30 mouse cellular contexts compared by ENCODE assay signal in genomic region chr6:17747724-17748123, GRCm38 (mm10). TPM values are rescaled to one million over a fixed set of nuclear protein-coding genes. Genes with fewer than 3 reads are reported as not detected.
DNase-seq lines count a peak whose midpoint lies in the region; ATAC-seq and TF ChIP-seq lines count a peak whose summit lies in the region.
"Had no signal": no experiment of that assay in that cellular context is flagged by ENCODE, and none has a peak within 500 bp of the region (broad histone marks: within the 10 kb centered on the region; RNA-seq: fewer than 3 reads in every experiment).

No protein-coding gene starts in this region.

- peaks cover 9% of the 10 kb centered on the region for H3K79me3 ChIP-seq in C2C12 (ENCODE audit: low read depth)

- H3K4me1 ChIP-seq in lung, embryonic 14.5 days (ENCODE audit: insufficient read depth): peaks cover 10% of the 10 kb centered on the region
- H3K4me1 ChIP-seq in hindbrain, embryonic 13.5 days (replicated peaks): peaks cover 14% of the 10 kb centered on the region

- H3K4me3 ChIP-seq in lung, embryonic 14.5 days (ENCODE audit: low read depth, low read length): no peak overlapping the region
- H3K4me3 ChIP-seq in C2C12 (ENCODE audit: insufficient read depth, poor library complexity, severe bottlenecking): no peak overlapping the region
- H3K4me3 ChIP-seq in hindbrain, embryonic 13.5 days: no peak overlapping the region
- H3K4me3 ChIP-seq: embryonic facial prominence, embryonic 12.5 days; forebrain, embryonic 10.5 days; gastrocnemius, adult 2 months; heart, embryonic 13.5 days; kidney, embryonic 15.5 days; layer of hippocampus, adult 2 months; left cerebral cortex, adult 2 months; limb, embryonic 13.5 days; midbrain, embryonic 13.5 days had no signal

- peak; percentile 70 for DNase-seq in lung, embryonic 14.5 days
- DNase-seq in lung, postnatal 4 days: no peak
- DNase-seq in gonadal fat pad, adult 2 months (ENCODE audit: low read depth): peak; percentile 54
- DNase-seq: adrenal gland, postnatal 10 days; B cell, adult 2 months; cerebellum, adult 9-10 months; cerebellum, postnatal 36 days; embryo, embryonic 11 days; gastrocnemius, adult 2 months; gastrocnemius, postnatal 36 days; heart, postnatal 10 days; kidney, adult 18-20 months; kidney, postnatal 25 days; retina, postnatal 1 day; right cerebral cortex, postnatal 14 days had no signal

- H3K27ac ChIP-seq in lung, embryonic 14.5 days (ENCODE audit: low read depth): no peak overlapping the region
- H3K27ac ChIP-seq in hindbrain, embryonic 13.5 days: no peak overlapping the region
- H3K27ac ChIP-seq: embryonic facial prominence, embryonic 12.5 days; forebrain, embryonic 10.5 days; gastrocnemius, adult 2 months; heart, embryonic 13.5 days; kidney, embryonic 15.5 days; left cerebral cortex, adult 2 months; limb, embryonic 13.5 days had no signal

- H3K9me3 ChIP-seq in lung, embryonic 14.5 days (ENCODE audit: low read depth, low read length): no peaks in the 10 kb centered on the region
- H3K9me3 ChIP-seq in hindbrain, embryonic 13.5 days: no peaks in the 10 kb centered on the region
- H3K9me3 ChIP-seq: embryonic facial prominence, embryonic 12.5 days; forebrain, embryonic 10.5 days; heart, embryonic 13.5 days; hindbrain, embryonic 15.5 days; kidney, embryonic 15.5 days; limb, embryonic 13.5 days; midbrain, embryonic 13.5 days had no signal

- H3K79me2 ChIP-seq in C2C12 (ENCODE audit: control insufficient read depth, insufficient read depth): peaks cover 13% of the 10 kb centered on the region

- no peak overlapping the region for H3K9ac ChIP-seq in lung, embryonic 14.5 days
- no peak overlapping the region for H3K9ac ChIP-seq in hindbrain, embryonic 13.5 days
- H3K9ac ChIP-seq: embryonic facial prominence, embryonic 12.5 days; heart, embryonic 13.5 days; hindbrain, embryonic 15.5 days; kidney, embryonic 15.5 days; limb, embryonic 13.5 days; midbrain, embryonic 13.5 days had no signal

- H3K4me2 ChIP-seq in lung, embryonic 14.5 days: no peak overlapping the region
- H3K4me2 ChIP-seq in hindbrain, embryonic 13.5 days: no peak overlapping the region
- H3K4me2 ChIP-seq: embryonic facial prominence, embryonic 12.5 days; heart, embryonic 13.5 days; kidney, embryonic 15.5 days; limb, embryonic 13.5 days; midbrain, embryonic 13.5 days had no signal

- ATAC-seq in lung, embryonic 14.5 days (ENCODE audit: insufficient read depth): no peak
- ATAC-seq in megakaryocyte progenitor cell, adult 5-6 weeks (replicated peaks; ENCODE audit: poor library complexity): peak; percentile 50
- ATAC-seq in inflammation-experienced regulatory T-cells, adult 6 months: no peak
- no peak for ATAC-seq in hindbrain, embryonic 13.5 days (ENCODE audit: low FRiP score)
- ATAC-seq: forebrain, embryonic 16.5 days; midbrain, embryonic 13.5 days had no signal

- TF ChIP-seq CTCF in lung, embryonic 14.5 days (IDR thresholded peaks at IDR 0.05; ENCODE audit: low read depth): no peak
- TF ChIP-seq CTCF in C2C12 (IDR thresholded peaks at IDR 0.05; ENCODE audit: control insufficient read depth, insufficient read depth, insufficient read length): no peak

- H3K36me3 ChIP-seq in lung, embryonic 14.5 days (ENCODE audit: insufficient read depth): no peaks in the 10 kb centered on the region
- H3K36me3 ChIP-seq in C2C12 (ENCODE audit: control insufficient read depth, insufficient read depth): no peaks in the 10 kb centered on the region
- no peaks in the 10 kb centered on the region for H3K36me3 ChIP-seq in hindbrain, embryonic 13.5 days
- H3K36me3 ChIP-seq: embryonic facial prominence, embryonic 12.5 days; forebrain, embryonic 10.5 days; heart, embryonic 13.5 days; hindbrain, embryonic 15.5 days; kidney, embryonic 15.5 days; limb, embryonic 13.5 days; midbrain, embryonic 13.5 days had no signal

- WGBS in lung, embryonic 14.5 days: 55% methylated on average over 13 of the region's 13 CpGs
- 90% methylated on average over 13 of the region's 13 CpGs for WGBS in hindbrain, embryonic 13.5 days

- H3ac ChIP-seq in C2C12 (ENCODE audit: control insufficient read depth, insufficient read length, low read depth): no peak overlapping the region

- no peaks in the 10 kb centered on the region for H3K27me3 ChIP-seq in lung, embryonic 14.5 days (ENCODE audit: insufficient read depth, low read length)
- H3K27me3 ChIP-seq in C2C12 (ENCODE audit: control insufficient read depth, insufficient read depth, insufficient read length): no peaks in the 10 kb centered on the region
- no peaks in the 10 kb centered on the region for H3K27me3 ChIP-seq in hindbrain, embryonic 13.5 days
- H3K27me3 ChIP-seq: CH12.LX; embryonic facial prominence, embryonic 12.5 days; heart, embryonic 13.5 days; hindbrain, embryonic 15.5 days; kidney, embryonic 15.5 days; limb, embryonic 13.5 days; midbrain, embryonic 13.5 days had no signal

TF ChIP-seq in C2C12, 6 proteins besides CTCF, POLR2A, EP300 and RAD21:
- TF ChIP-seq MAX (IDR thresholded peaks at IDR 0.05) (no peak), FOSL1 (IDR thresholded peaks at IDR 0.05; ENCODE audit: insufficient read depth, low read length, poor library complexity, severe bottlenecking) (no peak), MYOD1 (IDR thresholded peaks at IDR 0.05; ENCODE audit: control insufficient read depth, insufficient read length, low read depth) (no peak), USF1 (IDR thresholded peaks at IDR 0.05; ENCODE audit: low read depth) (no peak), CEBPB (IDR thresholded peaks at IDR 0.05; ENCODE audit: low read depth) (peak; percentile 66), MYOG (IDR thresholded peaks at IDR 0.05; ENCODE audit: control insufficient read depth, extremely low read depth, insufficient read length) (no peak)

RNA-seq across cellular contexts. Expression of gene St7, which starts 55.0 kb away (rescaled TPM):
- polyA plus RNA-seq in lung, embryonic 14.5 days (2014; fragmentation: Nextera tagmentation; extraction: Ambion mirVana): 44.0 and 48.7 TPM in 2 replicates
- polyA plus RNA-seq in C2C12 (2012; fragmentation: generic; extraction: Trizol): 8.4 TPM
- polyA plus RNA-seq in gonadal fat pad, adult 2 months (2012; rRNA removed): 12.3 and 14.7 TPM in 2 replicates
- total RNA-seq in megakaryocyte progenitor cell, adult 5-6 weeks (2015): 32.6 and 46.3 TPM in 2 replicates
- total RNA-seq in megakaryocyte progenitor cell, adult 5-6 weeks (2017): 37.4 and 40.3 TPM in 2 replicates
- 1 to 10 TPM; 2.1 to 4.8 (median 3.9) TPM for polyA plus RNA-seq in inflammation-experienced regulatory T-cells, adult 6 months (2017; shearing (Covaris generic))
- 56.1 and 57.8 TPM in 2 replicates for polyA plus RNA-seq in hindbrain, embryonic 13.5 days (2015; fragmentation: Nextera tagmentation; extraction: Ambion mirVana)

Comparison
In these comparisons a context has a peak if more than half of its experiments do, and no peak if none do; other contexts are left out.
1. DNase-seq: peak in lung, embryonic 14.5 days (single experiment) and gonadal fat pad, adult 2 months (single experiment); none in lung, postnatal 4 days (0 of 2).